Mouse (Mus musculus): Measurements from ENCODE around the gene Dglucy. TPM values are rescaled to one million over a fixed set of nuclear protein-coding genes. Genes with fewer than 3 reads are reported as not detected.

The Dglucy gene
- polyA plus RNA-seq, 1 experiment from 2014 or later: 2.6 TPM

- no peak for ATAC-seq
These were observed 86.7 kb downstream of the Dglucy start for GRCm38 (mm10) chr12:100865509-100866078.

GRCm38 (mm10) chr12:100867097-100867496 is 88.2 kb downstream of the Dglucy start:
- ATAC-seq: no peak
- Histone ChIP-seq H3K36me3 (ENCODE audit: control insufficient read depth, insufficient read depth) (no peaks in the 10 kb centered on the region), H3K27me3 (replicated peaks; ENCODE audit: control insufficient read depth, insufficient read depth, low read length) (no peaks in the 10 kb centered on the region), H3K9ac (ENCODE audit: low read depth, low read length) (no peak overlapping the region), H3K9me3 (ENCODE audit: control insufficient read depth) (no peaks in the 10 kb centered on the region), H3K4me3 (ENCODE audit: low read depth, low read length) (no peak overlapping the region), H3K4me1 (replicated peaks; ENCODE audit: control insufficient read depth, insufficient read depth, low read length) (peaks cover 4% of the 10 kb centered on the region; the same call in 1 of the 2 replicates), H3K27ac (ENCODE audit: low read depth, low read length) (no peak overlapping the region), H3K4me2 (replicated peaks; ENCODE audit: low read depth) (no peak overlapping the region)
- TF ChIP-seq CTCF (IDR thresholded peaks at IDR 0.05; ENCODE audit: low read depth): no peak
- WGBS: 88% methylated on average over 8 of the region's 8 CpGs

More at GRCm38 (mm10) chr12:100865509-100866078, 86.7 kb downstream of the Dglucy start:
- no peak for TF ChIP-seq CTCF (IDR thresholded peaks at IDR 0.05; ENCODE audit: low read depth)
- Histone ChIP-seq H3K9me3 (ENCODE audit: control insufficient read depth) (no peaks in the 10 kb centered on the region), H3K4me1 (replicated peaks; ENCODE audit: control insufficient read depth, insufficient read depth, low read length) (peaks cover 4% of the 10 kb centered on the region; the same call in 1 of the 2 replicates), H3K4me3 (ENCODE audit: low read depth, low read length) (no peak overlapping the region), H3K27me3 (replicated peaks; ENCODE audit: control insufficient read depth, insufficient read depth, low read length) (no peaks in the 10 kb centered on the region), H3K36me3 (ENCODE audit: control insufficient read depth, insufficient read depth) (no peaks in the 10 kb centered on the region), H3K27ac (ENCODE audit: low read depth, low read length) (no peak overlapping the region), H3K9ac (ENCODE audit: low read depth, low read length) (no peak overlapping the region), H3K4me2 (replicated peaks; ENCODE audit: low read depth) (no peak overlapping the region)
- WGBS: 66% methylated on average over 11 of the region's 11 CpGs

- no peak overlapping the region for H3K4me3 ChIP-seq (ENCODE audit: low read depth, low read length)
- H3K36me3 ChIP-seq (ENCODE audit: control insufficient read depth, insufficient read depth): no peaks in the 10 kb centered on the region
- H3K4me1 ChIP-seq (replicated peaks; ENCODE audit: control insufficient read depth, insufficient read depth, low read length): 0 out of 2 replicates have a peak, but pooled peaks cover under 1% of the 10 kb centered on the region
- no peaks in the 10 kb centered on the region for H3K9me3 ChIP-seq (ENCODE audit: control insufficient read depth)
- H3K9ac ChIP-seq (ENCODE audit: low read depth, low read length): no peak overlapping the region
- TF ChIP-seq CTCF (IDR thresholded peaks at IDR 0.05; ENCODE audit: low read depth): no peak
- H3K27ac ChIP-seq (ENCODE audit: low read depth, low read length): no peak overlapping the region
- ATAC-seq: no peak
- 62% methylated on average over 4 of the region's 4 CpGs for WGBS
- no peak overlapping the region for H3K4me2 ChIP-seq (replicated peaks; ENCODE audit: low read depth)
- H3K27me3 ChIP-seq (replicated peaks; ENCODE audit: control insufficient read depth, insufficient read depth, low read length): no peaks in the 10 kb centered on the region
These were observed 89.3 kb downstream of the Dglucy start for GRCm38 (mm10) chr12:100868049-100868622.

GRCm38 (mm10) chr12:100871234-100871633 is 92.4 kb downstream of the Dglucy start:
- TF ChIP-seq CTCF (IDR thresholded peaks at IDR 0.05; ENCODE audit: low read depth): no peak
- Histone ChIP-seq H3K4me2 (replicated peaks; ENCODE audit: low read depth) (no peak overlapping the region), H3K9me3 (ENCODE audit: control insufficient read depth) (no peaks in the 10 kb centered on the region), H3K9ac (ENCODE audit: low read depth, low read length) (no peak overlapping the region), H3K36me3 (ENCODE audit: control insufficient read depth, insufficient read depth) (no peaks in the 10 kb centered on the region), H3K4me1 (replicated peaks; ENCODE audit: control insufficient read depth, insufficient read depth, low read length) (no peaks in the 10 kb centered on the region), H3K4me3 (ENCODE audit: low read depth, low read length) (no peak overlapping the region), H3K27ac (ENCODE audit: low read depth, low read length) (no peak overlapping the region), H3K27me3 (replicated peaks; ENCODE audit: control insufficient read depth, insufficient read depth, low read length) (no peaks in the 10 kb centered on the region)
- WGBS: 91% methylated on average over 6 of the region's 6 CpGs
- ATAC-seq: no peak

- Histone ChIP-seq H3K36me3 (ENCODE audit: control insufficient read depth, insufficient read depth) (no peaks in the 10 kb centered on the region), H3K4me2 (replicated peaks; ENCODE audit: low read depth) (no peak overlapping the region), H3K9ac (ENCODE audit: low read depth, low read length) (no peak overlapping the region), H3K4me1 (replicated peaks; ENCODE audit: control insufficient read depth, insufficient read depth, low read length) (no peaks in the 10 kb centered on the region), H3K27me3 (replicated peaks; ENCODE audit: control insufficient read depth, insufficient read depth, low read length) (no peaks in the 10 kb centered on the region), H3K27ac (ENCODE audit: low read depth, low read length) (no peak overlapping the region), H3K9me3 (ENCODE audit: control insufficient read depth) (no peaks in the 10 kb centered on the region), H3K4me3 (ENCODE audit: low read depth, low read length) (no peak overlapping the region)
- 75% methylated on average over 2 of the region's 2 CpGs for WGBS
- ATAC-seq: no peak
- no peak for TF ChIP-seq CTCF (IDR thresholded peaks at IDR 0.05; ENCODE audit: low read depth)
These were observed 93.0 kb downstream of the Dglucy start for GRCm38 (mm10) chr12:100871841-100872240.

- Histone ChIP-seq H3K9me3 (ENCODE audit: control insufficient read depth) (no peaks in the 10 kb centered on the region), H3K27me3 (replicated peaks; ENCODE audit: control insufficient read depth, insufficient read depth, low read length) (no peaks in the 10 kb centered on the region), H3K4me2 (replicated peaks; ENCODE audit: low read depth) (no peak overlapping the region), H3K36me3 (ENCODE audit: control insufficient read depth, insufficient read depth) (no peaks in the 10 kb centered on the region), H3K4me1 (replicated peaks; ENCODE audit: control insufficient read depth, insufficient read depth, low read length) (no peaks in the 10 kb centered on the region), H3K4me3 (ENCODE audit: low read depth, low read length) (no peak overlapping the region), H3K9ac (ENCODE audit: low read depth, low read length) (no peak overlapping the region), H3K27ac (ENCODE audit: low read depth, low read length) (no peak overlapping the region)
- 75% methylated on average over 3 of the region's 3 CpGs for WGBS
- no peak for ATAC-seq
- TF ChIP-seq CTCF (IDR thresholded peaks at IDR 0.05; ENCODE audit: low read depth): no peak
These were observed 94.8 kb downstream of the Dglucy start for GRCm38 (mm10) chr12:100873612-100874011.

Measured in intestine, postnatal 0 days (tissue).